In the genomic region with DNA sequence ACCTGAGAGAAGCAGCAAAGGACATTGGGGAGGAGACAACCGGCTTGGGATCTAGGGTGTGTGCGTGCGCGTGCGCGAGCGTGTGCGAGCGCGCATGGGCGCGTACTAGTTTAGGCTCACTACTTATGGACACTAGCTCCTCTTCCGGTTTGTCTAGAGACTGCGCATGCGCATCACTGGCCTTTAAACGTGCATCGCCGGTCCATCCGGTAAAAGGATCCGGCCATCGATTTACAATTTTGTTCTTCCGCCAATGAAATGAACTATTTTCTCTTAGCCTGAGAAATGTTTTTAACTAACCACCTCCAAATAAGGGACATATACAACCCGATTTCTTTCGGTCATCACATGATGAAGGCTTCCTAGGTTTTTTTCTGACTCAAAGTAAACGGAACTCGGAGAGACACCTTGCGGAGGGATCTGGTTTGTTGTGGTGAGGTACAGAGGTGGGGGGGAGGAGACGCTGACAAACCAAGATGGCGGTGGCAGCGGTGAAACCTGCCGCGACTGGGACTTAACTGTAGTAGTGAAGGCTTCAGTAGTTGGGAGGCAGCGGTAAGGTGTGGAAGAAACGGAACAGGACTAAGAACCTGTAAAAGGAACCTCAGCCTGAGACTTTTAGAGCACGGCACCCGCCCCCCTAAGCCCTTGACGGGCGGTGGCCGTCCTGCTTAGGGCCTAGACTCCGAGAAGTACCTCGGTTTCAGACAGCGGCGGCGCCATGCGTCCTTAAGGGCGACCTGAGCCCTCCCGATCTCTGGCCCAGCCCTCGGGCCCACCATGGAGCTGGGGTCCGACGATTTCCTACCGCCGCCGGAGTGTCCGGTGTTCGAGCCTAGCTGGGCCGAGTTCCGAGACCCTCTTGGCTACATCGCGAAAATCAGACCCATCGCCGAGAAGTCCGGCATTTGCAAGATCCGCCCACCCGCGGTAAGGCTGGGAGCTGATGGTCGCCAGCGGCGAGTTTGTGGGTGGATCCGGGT, we compare ENCODE assay signal across 8 mouse cellular contexts. TPM values are rescaled to one million over a fixed set of nuclear protein-coding genes. Genes with fewer than 3 reads are reported as not detected.
DNase-seq lines count a peak whose midpoint lies in the region; ATAC-seq and TF ChIP-seq lines count a peak whose summit lies in the region.

Gene Kdm5c, plus strand, starts transcription at position 240 of the 983 bp plus-strand sequence.

- H3K36me3 ChIP-seq in hindbrain, embryonic 13.5 days: peaks cover 5% of the 10 kb centered on the region; the same call in 1 of the 2 replicates

- peaks cover 18% of the 10 kb centered on the region for H3K27me3 ChIP-seq in Patski
- peaks cover 22% of the 10 kb centered on the region for H3K27me3 ChIP-seq in hindbrain, embryonic 13.5 days

- in situ Hi-C loops in Patski (cut with MboI; ENCODE audit: low pct_unique_long_range_greater_than_20kb): no loop called here

- peak within 1 kb of the TSS; percentile 88 for H3K9ac ChIP-seq in hindbrain, embryonic 13.5 days

- H3K4me2 ChIP-seq in hindbrain, embryonic 13.5 days: peak within 1 kb of the TSS; percentile 86

- peak; percentile 99 for DNase-seq in Patski (ENCODE audit: low read depth, low spot score)
- DNase-seq in cerebellum, postnatal 14 days: peak; percentile 94 to 99
- DNase-seq in frontal cortex, postnatal 14 days (ENCODE audit: low spot score in 2 of 2): peak; percentile 93 to 97
- DNase-seq in layer of hippocampus, postnatal 25 days (ENCODE audit: extremely low spot score in 1 of 2, low spot score in 1 of 2): peak; percentile 81 to 96
- DNase-seq in lung, postnatal 25 days (ENCODE audit: low spot score): peak; percentile 99
- peak; percentile 99 for DNase-seq in retina, embryonic 14.5 days (ENCODE audit: low spot score)
- DNase-seq in thymus, postnatal 4 days: peak; percentile 91

- peak within 1 kb of the TSS; percentile 86 for H3K4me3 ChIP-seq in hindbrain, embryonic 13.5 days

- H3K9me3 ChIP-seq in hindbrain, embryonic 13.5 days: no peaks in the 10 kb centered on the region

- CTCF ChIA-PET in Patski (lab: Charles Lee): interaction anchor here (0.7 kb wide), 1 partner anchor 11 kb away, joined by 4 read pairs; no protein-coding TSS in a partner anchor

- TF ChIP-seq CTCF in Patski (IDR thresholded peaks at IDR 0.05): no peak

- ATAC-seq in Patski: peak; percentile 94
- peak; percentile 98 for ATAC-seq in hindbrain, embryonic 13.5 days (ENCODE audit: low FRiP score)

- POLR2A ChIA-PET in Patski (lab: Charles Lee): interaction anchor here (1.1 kb wide), 1 partner anchor 11 kb away, joined by 3 read pairs; no protein-coding TSS in a partner anchor

- H3K4me1 ChIP-seq in hindbrain, embryonic 13.5 days (replicated peaks): peaks cover 21% of the 10 kb centered on the region

- peak within 1 kb of the TSS; percentile 81 for H3K27ac ChIP-seq in hindbrain, embryonic 13.5 days

- WGBS in hindbrain, embryonic 13.5 days: 1% methylated on average over 68 of the region's 69 CpGs

RNA-seq across cellular contexts. Expression of gene Kdm5c, which starts in this region (rescaled TPM):
- polyA plus RNA-seq in Patski (2021): 86.3 TPM
- polyA plus RNA-seq in hindbrain, embryonic 13.5 days (2015; fragmentation: Nextera tagmentation; extraction: Ambion mirVana): 35.2 and 36.0 TPM in 2 replicates
- 10 to 100 TPM; 49.7 to 60.1 TPM for total RNA-seq in layer of hippocampus, postnatal 25 days (2021)

Comparison
In these comparisons a context has a peak if more than half of its experiments do, and no peak if none do; other contexts are left out.
1. Peak in every context shown above with its lines: DNase-seq, ATAC-seq, H3K4me3 ChIP-seq and H3K27ac ChIP-seq.